Mouse (Mus musculus) bone marrow macrophage, adult 2 months (primary cell): ENCODE results near the gene Plpp6.

Source experiments
- CTCF ChIP-seq: IDR thresholded peaks from 2 replicates; pipeline ENCODE4 v1.5.1; 2012; ENCODE audit warnings: low read depth, mild to moderate bottlenecking, low read length, moderate library complexity
- POLR2A ChIP-seq: IDR thresholded peaks from 2 replicates; pipeline ENCODE4 v1.6.1; 2012; ENCODE audit warnings: mild to moderate bottlenecking, low read depth, low read length, borderline replicate concordance

- no peak for TF ChIP-seq POLR2A
- no peak for TF ChIP-seq CTCF
Observed at GRCm38 (mm10) chr19:28991391-28991790, 27.6 kb downstream of the Plpp6 start.
